Comparison of ENCODE assay signal across 12 mouse cellular contexts in genomic region chr2:30259131-30260064, GRCm38 (mm10). TPM values are rescaled to one million over a fixed set of nuclear protein-coding genes. Genes with fewer than 3 reads are reported as not detected.
DNase-seq lines count a peak whose midpoint lies in the region; ATAC-seq and TF ChIP-seq lines count a peak whose summit lies in the region.
"Had no signal": no experiment of that assay in that cellular context is flagged by ENCODE, and none has a peak within 500 bp of the region (broad histone marks: within the 10 kb centered on the region; RNA-seq: fewer than 3 reads in every experiment).

No protein-coding gene starts in this region.

- H3K36me3 ChIP-seq in embryonic facial prominence, embryonic 11.5 days (replicated peaks; ENCODE audit: control insufficient read depth, insufficient read depth, low read depth, low read length): peaks cover 15% of the 10 kb centered on the region

- no peak overlapping the region for H3K9ac ChIP-seq in embryonic facial prominence, embryonic 11.5 days (replicated peaks; ENCODE audit: low read length)

- H3K4me2 ChIP-seq in embryonic facial prominence, embryonic 11.5 days (ENCODE audit: low read depth, low read length): no peak overlapping the region

- no peak overlapping the region for H3K4me3 ChIP-seq in layer of hippocampus, adult 2 months
- H3K4me3 ChIP-seq in embryonic facial prominence, embryonic 11.5 days (ENCODE audit: low read depth, low read length): no peak overlapping the region

- peak; percentile 10 to 30 for DNase-seq in cerebellum, postnatal 25 days
- DNase-seq in layer of hippocampus, adult 2 months (ENCODE audit: low spot score in 2 of 2): no peak
- DNase-seq in layer of hippocampus, postnatal 25 days (ENCODE audit: extremely low spot score in 1 of 2, low spot score in 1 of 2): no peak
- DNase-seq in embryonic facial prominence, embryonic 11.5 days (ENCODE audit: low spot score): no peak
- peak; percentile 42 to 70 for DNase-seq in kidney, postnatal 25 days
- DNase-seq: lung, adult 2 months had no signal

- no peaks in the 10 kb centered on the region for H3K27me3 ChIP-seq in embryonic facial prominence, embryonic 11.5 days (ENCODE audit: control insufficient read depth, insufficient read depth, low read length)

- no peak for TF ChIP-seq CTCF in layer of hippocampus, adult 2 months (conservative IDR thresholded peaks at IDR 0.05)

- ATAC-seq in cerebellum, adult (ENCODE audit: insufficient number of reproducible peaks, low FRiP score, low TSS enrichment): no peak
- no peak for ATAC-seq in embryonic facial prominence, embryonic 11.5 days (replicated peaks; ENCODE audit: insufficient number of reproducible peaks, low FRiP score, low TSS enrichment, low read depth)
- no peak for ATAC-seq in erythroblast, adult 5-6 weeks (replicated peaks; ENCODE audit: low FRiP score, poor library complexity, severe bottlenecking)
- ATAC-seq in granulocyte monocyte progenitor cell, adult 5-6 weeks (replicated peaks; ENCODE audit: poor library complexity, severe bottlenecking): no peak
- ATAC-seq: hindbrain, embryonic 16.5 days; midbrain, embryonic 16.5 days had no signal

- H3K27ac ChIP-seq in layer of hippocampus, adult 2 months: peak overlapping the region; percentile 54
- H3K27ac ChIP-seq in embryonic facial prominence, embryonic 11.5 days (replicated peaks; ENCODE audit: low read depth, low read length): peak overlapping the region; percentile 13; the same call in 1 of the 2 replicates

- H3K9me3 ChIP-seq in embryonic facial prominence, embryonic 11.5 days (replicated peaks; ENCODE audit: control insufficient read depth, low read length): no peaks in the 10 kb centered on the region

- 94% methylated on average over 15 of the region's 15 CpGs for WGBS in embryonic facial prominence, embryonic 11.5 days

- no peaks in the 10 kb centered on the region for H3K4me1 ChIP-seq in embryonic facial prominence, embryonic 11.5 days (ENCODE audit: control insufficient read depth, insufficient read depth, low read length)

RNA-seq across cellular contexts. Expression of gene Phyhd1, which starts 6.6 kb away (rescaled TPM):
- total RNA-seq in layer of hippocampus, adult 2 months (2021): 10 to 100 TPM; 21.5 to 22.2 TPM
- total RNA-seq in layer of hippocampus, postnatal 25 days (2021): 10 to 100 TPM; 18.6 to 24.8 TPM
- polyA plus RNA-seq in embryonic facial prominence, embryonic 11.5 days (2014; fragmentation: Nextera tagmentation; extraction: Ambion mirVana): 2.3 and 4.5 TPM in 2 replicates
- total RNA-seq in erythroblast, adult 5-6 weeks (2015; ENCODE audit: low replicate concordance): 2.7 TPM in 1 of 2 replicates, not detected in the other
- total RNA-seq in erythroblast, adult 5-6 weeks (2017; ENCODE audit: low replicate concordance): 1.3 and 5.6 TPM in 2 replicates
- 0.99 and 1.2 TPM in 2 replicates for total RNA-seq in granulocyte monocyte progenitor cell, adult 5-6 weeks (2014; fragmentation: Nextera tagmentation)
- 0.22 and 1.5 TPM in 2 replicates for total RNA-seq in granulocyte monocyte progenitor cell, adult 5-6 weeks (2017)

RNA-seq across cellular contexts. Expression of gene Gm28035, which starts 19.0 kb away (rescaled TPM):
- 10 to 100 TPM in 1 of 2 experiments, 1 to 10 TPM in 1; 8.7 to 10.9 TPM for total RNA-seq in layer of hippocampus, adult 2 months (2021)
- total RNA-seq in layer of hippocampus, postnatal 25 days (2021): 1 to 10 TPM; 6.1 to 7.4 TPM
- polyA plus RNA-seq in embryonic facial prominence, embryonic 11.5 days (2014; fragmentation: Nextera tagmentation; extraction: Ambion mirVana): 0.13 TPM in 1 of 2 replicates, not detected in the other
- not detected in 2 replicates for total RNA-seq in erythroblast, adult 5-6 weeks (2015; ENCODE audit: low replicate concordance)
- not detected in 2 replicates for total RNA-seq in erythroblast, adult 5-6 weeks (2017; ENCODE audit: low replicate concordance)
- not detected in 2 replicates for total RNA-seq in granulocyte monocyte progenitor cell, adult 5-6 weeks (2014; fragmentation: Nextera tagmentation)
- not detected in 2 replicates for total RNA-seq in granulocyte monocyte progenitor cell, adult 5-6 weeks (2017)

RNA-seq across cellular contexts. Expression of gene Gm28038, which starts 21.4 kb away (rescaled TPM):
- total RNA-seq in layer of hippocampus, adult 2 months (2021): not detected
- not detected for total RNA-seq in layer of hippocampus, postnatal 25 days (2021)
- not detected in 2 replicates for polyA plus RNA-seq in embryonic facial prominence, embryonic 11.5 days (2014; fragmentation: Nextera tagmentation; extraction: Ambion mirVana)
- not detected in 2 replicates for total RNA-seq in erythroblast, adult 5-6 weeks (2015; ENCODE audit: low replicate concordance)
- total RNA-seq in erythroblast, adult 5-6 weeks (2017; ENCODE audit: low replicate concordance): not detected in 2 replicates
- 3.1 and 19.1 TPM in 2 replicates for total RNA-seq in granulocyte monocyte progenitor cell, adult 5-6 weeks (2014; fragmentation: Nextera tagmentation)
- total RNA-seq in granulocyte monocyte progenitor cell, adult 5-6 weeks (2017): not detected in 2 replicates
- total RNA-seq: ES-E14 had no signal
- polyA plus RNA-seq: hindbrain, embryonic 16.5 days; lung, adult 2 months; midbrain, embryonic 16.5 days had no signal

RNA-seq across cellular contexts. Expression of gene Lrrc8a, which starts 21.9 kb away (rescaled TPM):
- 10 to 100 TPM; 56.8 to 59.3 TPM for total RNA-seq in layer of hippocampus, adult 2 months (2021)
- 10 to 100 TPM; 57.1 to 60.7 TPM for total RNA-seq in layer of hippocampus, postnatal 25 days (2021)
- polyA plus RNA-seq in embryonic facial prominence, embryonic 11.5 days (2014; fragmentation: Nextera tagmentation; extraction: Ambion mirVana): 50.3 and 50.5 TPM in 2 replicates
- 7.9 TPM in 2 replicates for total RNA-seq in erythroblast, adult 5-6 weeks (2015; ENCODE audit: low replicate concordance)
- 7.1 and 8.3 TPM in 2 replicates for total RNA-seq in erythroblast, adult 5-6 weeks (2017; ENCODE audit: low replicate concordance)
- total RNA-seq in granulocyte monocyte progenitor cell, adult 5-6 weeks (2014; fragmentation: Nextera tagmentation): 5.8 and 6.6 TPM in 2 replicates
- total RNA-seq in granulocyte monocyte progenitor cell, adult 5-6 weeks (2017): 5.3 and 8.7 TPM in 2 replicates

RNA-seq across cellular contexts. Expression of gene Dolk, which starts 26.7 kb away (rescaled TPM):
- 10 to 100 TPM; 22.1 to 22.2 TPM for total RNA-seq in layer of hippocampus, adult 2 months (2021)
- total RNA-seq in layer of hippocampus, postnatal 25 days (2021): 10 to 100 TPM; 24.3 to 25.7 TPM
- polyA plus RNA-seq in embryonic facial prominence, embryonic 11.5 days (2014; fragmentation: Nextera tagmentation; extraction: Ambion mirVana): 21.5 and 26.5 TPM in 2 replicates
- 1.2 and 1.7 TPM in 2 replicates for total RNA-seq in erythroblast, adult 5-6 weeks (2015; ENCODE audit: low replicate concordance)
- total RNA-seq in erythroblast, adult 5-6 weeks (2017; ENCODE audit: low replicate concordance): 2.8 and 3.0 TPM in 2 replicates
- 6.1 and 7.5 TPM in 2 replicates for total RNA-seq in granulocyte monocyte progenitor cell, adult 5-6 weeks (2014; fragmentation: Nextera tagmentation)
- total RNA-seq in granulocyte monocyte progenitor cell, adult 5-6 weeks (2017): 12.1 and 15.1 TPM in 2 replicates

Comparison
In these comparisons a context has a peak if more than half of its experiments do, and no peak if none do; other contexts are left out.
1. DNase-seq: peak in cerebellum, postnatal 25 days (2 of 2) and kidney, postnatal 25 days (2 of 2); none in layer of hippocampus, adult 2 months (0 of 2), layer of hippocampus, postnatal 25 days (0 of 2) and embryonic facial prominence, embryonic 11.5 days (single experiment).
2. RNA of gene Gm28035, which starts 19.0 kb away (total RNA-seq): 8.7 to 10.9 TPM in layer of hippocampus, adult 2 months and 6.1 to 7.4 TPM in layer of hippocampus, postnatal 25 days; not detected in erythroblast, adult 5-6 weeks and not detected in granulocyte monocyte progenitor cell, adult 5-6 weeks; every median in the first group is over 4 times any median in the second.